Mouse (Mus musculus): ENCODE results near the gene Tat. TPM values are rescaled to one million over a fixed set of nuclear protein-coding genes. Genes with fewer than 3 reads are reported as not detected.

Tat gene
- polyA plus RNA-seq, 1 experiment from 2014 or later, result 0.10 TPM

GRCm38 (mm10) chr8:109987776-109988175, 2.5 kb upstream of the Tat start:
- no peak overlapping the region for H3K4me2 ChIP-seq
- no peak overlapping the region for H3K9ac ChIP-seq
- WGBS (ENCODE audit: insufficient replicate concordance), result 65% methylated on average over 7 of the region's 7 CpGs
- ATAC-seq, result no peak
- no peak overlapping the region for H3K27ac ChIP-seq
- no peaks in the 10 kb centered on the region for H3K4me1 ChIP-seq
- no peaks in the 10 kb centered on the region for H3K9me3 ChIP-seq (replicated peaks)
- no peak overlapping the region for H3K4me3 ChIP-seq
- H3K27me3 ChIP-seq (replicated peaks), result no peaks in the 10 kb centered on the region
- H3K36me3 ChIP-seq, result no peaks in the 10 kb centered on the region

DNA sequence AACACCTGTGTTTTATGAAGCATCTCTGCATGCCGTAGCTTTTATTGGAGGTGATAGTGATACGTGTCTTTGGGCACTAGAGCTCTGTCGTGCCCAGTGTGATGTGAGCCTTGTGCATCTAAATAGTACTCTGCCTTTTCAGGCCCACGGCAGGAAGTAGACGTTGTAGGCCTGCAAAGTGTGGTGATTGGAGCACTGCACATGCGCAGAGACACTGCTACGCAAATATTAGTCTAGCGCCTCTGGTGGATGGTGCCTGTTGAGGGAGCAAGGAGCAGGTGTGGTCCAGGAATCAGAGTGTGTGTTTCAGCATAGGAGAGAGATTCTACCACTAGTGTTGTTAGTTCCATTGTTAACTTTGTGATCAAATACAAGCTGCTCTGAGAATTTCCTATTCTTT, 1.1 kb upstream of the Tat start:
- no peak for ATAC-seq
- Histone ChIP-seq H3K9me3 (replicated peaks) (no peaks in the 10 kb centered on the region), H3K9ac (no peak overlapping the region), H3K27me3 (replicated peaks) (no peaks in the 10 kb centered on the region), H3K4me3 (no peak overlapping the region), H3K36me3 (no peaks in the 10 kb centered on the region), H3K4me1 (no peaks in the 10 kb centered on the region), H3K27ac (no peak overlapping the region), H3K4me2 (no peak overlapping the region)
- WGBS (ENCODE audit: insufficient replicate concordance), result 79% methylated on average over 8 of the region's 8 CpGs

DNA sequence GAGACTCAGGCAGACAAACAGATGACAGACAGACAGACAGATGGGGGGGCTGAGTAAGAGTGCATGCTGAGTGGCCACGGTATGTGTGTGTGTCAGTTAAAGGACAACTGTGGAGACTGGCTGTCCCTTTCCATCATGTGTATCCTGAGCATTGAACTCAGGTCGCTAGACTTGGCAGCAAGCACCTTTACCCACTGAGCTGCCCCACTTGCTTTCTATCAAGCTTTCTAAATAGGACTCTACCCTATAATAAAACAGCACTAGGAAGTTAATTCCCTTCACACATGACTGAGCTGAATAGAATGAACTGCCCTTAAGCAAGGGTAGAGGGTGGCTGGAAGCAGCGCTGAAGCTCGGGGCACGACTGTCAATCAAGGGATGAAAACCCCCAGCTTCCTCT, 1.9 kb downstream of the Tat start:
- Histone ChIP-seq H3K9me3 (replicated peaks) (no peaks in the 10 kb centered on the region), H3K4me2 (no peak overlapping the region), H3K36me3 (no peaks in the 10 kb centered on the region), H3K4me1 (no peaks in the 10 kb centered on the region), H3K27ac (no peak overlapping the region), H3K9ac (no peak overlapping the region), H3K27me3 (replicated peaks) (no peaks in the 10 kb centered on the region), H3K4me3 (no peak overlapping the region)
- no peak for ATAC-seq
- WGBS (ENCODE audit: insufficient replicate concordance), result 73% methylated on average over 5 of the region's 5 CpGs

- no peak overlapping the region for H3K9ac ChIP-seq
- no peaks in the 10 kb centered on the region for H3K4me1 ChIP-seq
- no peaks in the 10 kb centered on the region for H3K9me3 ChIP-seq (replicated peaks)
- no peaks in the 10 kb centered on the region for H3K36me3 ChIP-seq
- ATAC-seq, result no peak
- no peak overlapping the region for H3K4me2 ChIP-seq
- H3K27ac ChIP-seq, result no peak overlapping the region
- WGBS (ENCODE audit: insufficient replicate concordance), result 62% methylated on average over 1 of the region's 1 CpGs
- H3K27me3 ChIP-seq (replicated peaks), result no peaks in the 10 kb centered on the region
- no peak overlapping the region for H3K4me3 ChIP-seq
Measured at GRCm38 (mm10) chr8:109992951-109993350, 2.7 kb downstream of the Tat start.

DNA sequence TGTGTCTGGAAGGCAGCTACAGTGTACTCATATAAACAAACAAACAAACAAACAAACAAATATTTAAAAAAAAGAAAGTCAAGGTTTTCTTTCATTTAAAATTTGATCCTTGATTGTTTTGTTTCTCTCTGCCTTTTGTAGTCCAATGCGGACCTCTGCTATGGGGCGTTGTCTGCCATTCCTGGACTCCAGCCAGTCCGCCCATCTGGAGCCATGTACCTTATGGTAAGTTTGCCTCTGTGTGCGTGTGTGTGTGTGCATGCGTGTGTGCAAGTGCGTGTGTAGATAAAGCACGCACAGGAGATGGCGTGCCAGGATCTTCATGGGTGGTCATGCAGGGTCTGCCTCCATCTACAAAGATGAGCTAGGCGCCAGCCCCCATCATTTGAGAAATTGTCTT, 7.1 kb downstream of the Tat start:
- Histone ChIP-seq H3K9ac (no peak overlapping the region), H3K9me3 (replicated peaks) (no peaks in the 10 kb centered on the region), H3K4me1 (no peaks in the 10 kb centered on the region), H3K27ac (no peak overlapping the region), H3K4me2 (no peak overlapping the region), H3K4me3 (no peak overlapping the region), H3K27me3 (replicated peaks) (no peaks in the 10 kb centered on the region), H3K36me3 (no peaks in the 10 kb centered on the region)
- ATAC-seq, result no peak
- WGBS (ENCODE audit: insufficient replicate concordance), result 78% methylated on average over 9 of the region's 9 CpGs

DNA sequence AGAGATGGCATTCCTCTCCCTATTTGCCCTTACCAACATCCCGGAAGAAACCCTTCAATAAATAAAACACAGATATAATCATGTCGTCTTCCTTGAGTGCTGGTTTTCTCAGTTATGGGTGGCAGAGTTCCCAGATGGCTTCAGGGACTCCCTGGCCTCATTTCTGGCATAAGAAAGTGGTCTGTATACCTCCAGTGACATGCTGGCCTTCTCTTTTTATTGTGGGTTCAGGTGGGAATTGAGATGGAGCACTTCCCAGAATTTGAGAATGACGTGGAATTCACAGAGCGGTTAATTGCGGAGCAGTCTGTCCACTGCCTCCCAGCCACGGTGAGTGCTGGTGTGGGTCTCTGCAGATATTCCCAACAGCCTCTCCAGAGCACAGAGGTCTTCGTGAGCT, 7.8 kb downstream of the Tat start:
- no peak overlapping the region for H3K9ac ChIP-seq
- H3K9me3 ChIP-seq (replicated peaks), result no peaks in the 10 kb centered on the region
- no peaks in the 10 kb centered on the region for H3K4me1 ChIP-seq
- WGBS (ENCODE audit: insufficient replicate concordance), result 61% methylated on average over 7 of the region's 7 CpGs
- H3K4me3 ChIP-seq, result no peak overlapping the region
- no peak overlapping the region for H3K27ac ChIP-seq
- no peak overlapping the region for H3K4me2 ChIP-seq
- no peaks in the 10 kb centered on the region for H3K36me3 ChIP-seq
- ATAC-seq, result no peak
- H3K27me3 ChIP-seq (replicated peaks), result no peaks in the 10 kb centered on the region

- Histone ChIP-seq H3K4me1 (no peaks in the 10 kb centered on the region), H3K4me2 (no peak overlapping the region), H3K36me3 (no peaks in the 10 kb centered on the region), H3K4me3 (no peak overlapping the region), H3K9ac (no peak overlapping the region), H3K27me3 (replicated peaks) (no peaks in the 10 kb centered on the region), H3K9me3 (replicated peaks) (no peaks in the 10 kb centered on the region), H3K27ac (no peak overlapping the region)
- no peak for ATAC-seq
- 67% methylated on average over 10 of the region's 10 CpGs for WGBS (ENCODE audit: insufficient replicate concordance)
Measured at GRCm38 (mm10) chr8:109999974-110000373, 9.7 kb downstream of the Tat start.

GRCm38 (mm10) chr8:110002953-110003352, 12.7 kb downstream of the Tat start:
- Histone ChIP-seq H3K9ac (no peak overlapping the region), H3K27ac (no peak overlapping the region), H3K4me3 (no peak overlapping the region), H3K4me2 (no peak overlapping the region), H3K27me3 (replicated peaks) (no peaks in the 10 kb centered on the region), H3K4me1 (no peaks in the 10 kb centered on the region), H3K36me3 (no peaks in the 10 kb centered on the region), H3K9me3 (replicated peaks) (no peaks in the 10 kb centered on the region)
- WGBS (ENCODE audit: insufficient replicate concordance), result 28% methylated on average over 9 of the region's 9 CpGs
- ATAC-seq, result no peak

DNA sequence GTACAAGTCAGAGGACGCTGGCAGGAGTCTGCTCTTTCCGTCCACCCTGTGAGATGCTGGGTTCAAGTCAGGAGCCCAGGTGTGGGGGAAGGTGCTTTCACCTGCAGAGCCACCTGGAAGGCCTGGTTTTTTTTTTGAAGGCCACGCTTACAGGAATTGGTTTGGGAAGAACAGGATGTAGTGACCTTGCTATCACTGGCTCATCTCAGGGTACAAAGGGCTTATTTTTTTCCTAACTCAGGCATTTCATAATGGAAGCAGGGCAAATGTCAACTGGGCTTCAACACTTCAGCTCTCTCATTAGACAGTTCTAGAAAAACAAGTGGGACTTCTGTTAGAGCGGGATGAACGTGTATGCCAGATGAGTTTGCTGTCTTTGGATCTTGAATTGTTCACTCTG, 14.1 kb downstream of the Tat start:
- H3K4me1 ChIP-seq, result no peaks in the 10 kb centered on the region
- 62% methylated on average over 5 of the region's 5 CpGs for WGBS (ENCODE audit: insufficient replicate concordance)
- H3K27ac ChIP-seq, result no peak overlapping the region

GRCm38 (mm10) chr8:110006312-110007023, 16.2 kb downstream of the Tat start:
- Histone ChIP-seq H3K27ac (no peak overlapping the region), H3K4me1 (no peaks in the 10 kb centered on the region), H3K4me2 (no peak overlapping the region), H3K27me3 (replicated peaks) (no peaks in the 10 kb centered on the region), H3K4me3 (no peak overlapping the region), H3K9me3 (replicated peaks) (no peaks in the 10 kb centered on the region), H3K9ac (no peak overlapping the region), H3K36me3 (no peaks in the 10 kb centered on the region)
- 57% methylated on average over 17 of the region's 17 CpGs for WGBS (ENCODE audit: insufficient replicate concordance)
- no peak for ATAC-seq

More for the DNA sequence above, 14.1 kb downstream of the Tat start:
- no peak overlapping the region for H3K4me2 ChIP-seq
- ATAC-seq, result no peak
- H3K9me3 ChIP-seq (replicated peaks), result no peaks in the 10 kb centered on the region
- no peaks in the 10 kb centered on the region for H3K27me3 ChIP-seq (replicated peaks)
- H3K4me3 ChIP-seq, result no peak overlapping the region
- no peaks in the 10 kb centered on the region for H3K36me3 ChIP-seq
- H3K9ac ChIP-seq, result no peak overlapping the region

DNA sequence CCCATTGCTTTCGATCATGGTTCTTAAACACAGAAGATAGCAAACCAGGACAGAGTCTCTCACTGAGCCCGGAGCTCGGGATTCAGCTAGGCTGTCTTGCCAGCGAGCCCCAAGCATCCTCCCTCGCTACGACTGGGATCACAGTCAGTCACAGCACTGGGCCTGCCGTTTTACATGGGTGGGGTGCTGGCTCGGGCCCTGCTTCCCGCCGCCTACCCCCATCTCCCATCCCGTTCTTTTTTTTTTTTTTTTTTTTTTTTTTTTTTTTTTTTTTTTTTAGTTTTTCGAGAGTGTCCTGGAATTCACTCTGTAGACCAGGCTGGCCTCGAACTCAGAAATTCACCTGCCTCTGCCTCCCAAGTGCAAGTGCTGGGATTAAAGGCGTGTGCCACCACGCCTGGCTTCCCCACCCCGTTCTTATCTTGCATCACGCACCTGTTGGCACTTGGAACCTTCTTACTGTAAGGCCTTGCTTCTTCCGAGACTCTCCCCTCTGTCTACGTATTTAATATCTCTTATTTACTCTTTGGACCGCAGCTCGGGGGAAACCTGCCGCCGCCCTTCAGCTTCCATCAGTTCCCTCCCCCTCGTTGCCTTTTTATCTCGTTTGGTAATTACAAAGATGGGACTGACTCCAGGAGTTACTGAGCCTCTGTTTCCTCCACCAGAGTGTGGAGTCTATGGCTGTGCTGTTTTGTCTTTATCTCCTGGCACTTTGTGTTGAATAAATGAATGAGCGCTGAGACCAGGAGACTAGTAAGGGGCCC, 18.2 kb downstream of the Tat start:
- no peaks in the 10 kb centered on the region for H3K36me3 ChIP-seq
- WGBS (ENCODE audit: insufficient replicate concordance), result 63% methylated on average over 26 of the region's 26 CpGs
- no peaks in the 10 kb centered on the region for H3K9me3 ChIP-seq (replicated peaks)
- H3K27ac ChIP-seq, result no peak overlapping the region
- ATAC-seq, result no peak
- no peak overlapping the region for H3K4me2 ChIP-seq
- H3K4me3 ChIP-seq, result no peak overlapping the region
- H3K9ac ChIP-seq, result no peak overlapping the region
- H3K27me3 ChIP-seq (replicated peaks), result no peaks in the 10 kb centered on the region
- no peaks in the 10 kb centered on the region for H3K4me1 ChIP-seq

DNA sequence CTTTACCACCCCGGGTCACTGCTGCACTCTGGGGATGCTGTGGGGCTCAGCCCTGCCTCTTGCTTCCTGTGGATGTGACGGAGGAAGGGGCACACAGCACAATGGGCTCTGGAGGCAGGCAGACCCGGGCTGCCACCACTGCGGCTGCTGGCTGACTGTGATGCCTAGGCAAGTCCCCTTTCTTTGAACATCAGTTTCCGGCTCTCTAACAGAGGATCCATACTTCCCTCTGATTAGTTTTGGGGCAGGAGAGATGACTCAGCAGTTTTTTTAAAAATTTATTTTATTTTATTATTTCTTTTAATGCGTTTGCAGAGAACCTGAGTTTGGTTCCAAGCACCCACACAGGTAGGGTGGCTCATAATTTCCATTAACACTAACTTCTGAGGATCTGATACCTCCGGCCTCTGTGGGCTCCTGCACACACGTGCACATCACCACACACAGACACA, 18.8 kb downstream of the Tat start:
- Histone ChIP-seq H3K9me3 (replicated peaks) (no peaks in the 10 kb centered on the region), H3K9ac (no peak overlapping the region), H3K4me2 (no peak overlapping the region), H3K36me3 (no peaks in the 10 kb centered on the region), H3K27ac (no peak overlapping the region), H3K4me1 (no peaks in the 10 kb centered on the region), H3K4me3 (no peak overlapping the region), H3K27me3 (replicated peaks) (no peaks in the 10 kb centered on the region)
- no peak for ATAC-seq
- WGBS (ENCODE audit: insufficient replicate concordance), result 40% methylated on average over 8 of the region's 8 CpGs
